ENCODE assay signal across 15 mouse cellular contexts in the genomic region with DNA sequence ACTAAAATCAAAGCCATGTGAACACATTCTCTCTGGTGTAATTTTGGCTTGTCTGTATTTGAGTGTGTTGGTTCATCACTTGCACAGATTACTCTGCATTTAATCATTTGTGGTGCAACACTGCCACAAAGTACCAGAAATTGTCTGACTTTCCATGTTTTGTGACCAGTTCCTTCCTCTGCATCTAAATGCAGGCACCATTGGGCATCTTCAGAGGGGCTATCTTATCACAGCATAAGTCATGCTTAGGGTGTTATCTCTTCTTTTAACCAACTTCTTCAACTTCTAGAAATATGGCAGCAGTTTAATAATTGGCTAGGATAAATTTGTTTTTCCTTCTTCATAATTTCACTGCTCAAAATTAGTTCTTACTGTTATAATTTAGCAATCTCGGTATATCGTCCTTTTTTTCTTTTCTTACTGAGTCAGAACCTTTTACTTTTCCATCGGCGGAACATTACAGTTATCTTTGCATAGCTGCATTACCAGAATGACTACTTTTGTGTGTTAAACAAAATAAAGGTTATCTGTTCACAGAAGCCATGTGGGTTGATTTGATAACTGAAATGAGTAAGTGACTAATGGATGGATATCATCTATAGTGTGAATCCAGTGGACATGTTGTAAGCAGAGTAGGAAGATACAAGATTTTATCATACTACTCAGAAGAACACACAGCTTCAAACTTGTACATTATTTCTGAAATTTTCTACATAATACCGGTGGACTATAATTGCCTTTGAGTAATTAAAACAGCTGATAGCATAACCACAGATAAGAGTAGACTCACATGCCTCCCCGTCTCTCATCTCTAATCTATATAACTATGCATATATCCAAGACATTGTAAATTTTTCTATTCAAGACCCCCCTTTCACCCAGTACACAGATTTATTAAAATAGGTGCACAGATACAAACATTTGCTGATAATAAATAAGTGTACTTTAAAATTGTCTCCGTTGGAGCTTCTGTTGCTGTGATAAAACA.
"Had no signal": no experiment of that assay in that cellular context is flagged by ENCODE, and none has a peak within 500 bp of the region (broad histone marks: within the 10 kb centered on the region; RNA-seq: fewer than 3 reads in every experiment).

No protein-coding gene starts in this region.

- H3K4me3 ChIP-seq: intestine, embryonic 15.5 days; limb, embryonic 13.5 days; midbrain, embryonic 10.5 days; myocyte; neural tube, embryonic 15.5 days; stomach, embryonic 15.5 days had no signal

- H3K4me1 ChIP-seq: intestine, embryonic 15.5 days; limb, embryonic 13.5 days; midbrain, embryonic 10.5 days; neural tube, embryonic 15.5 days; stomach, embryonic 15.5 days had no signal

- H3K27me3 ChIP-seq: intestine, embryonic 15.5 days; limb, embryonic 13.5 days; neural tube, embryonic 15.5 days; stomach, embryonic 15.5 days had no signal

- H3K36me3 ChIP-seq: intestine, embryonic 15.5 days; limb, embryonic 13.5 days; midbrain, embryonic 10.5 days; neural tube, embryonic 15.5 days; stomach, embryonic 15.5 days had no signal

- H3K27ac ChIP-seq: intestine, embryonic 15.5 days; limb, embryonic 13.5 days; midbrain, embryonic 10.5 days; neural tube, embryonic 15.5 days; stomach, embryonic 15.5 days had no signal

- H3K4me2 ChIP-seq: intestine, embryonic 15.5 days; limb, embryonic 13.5 days; neural tube, embryonic 15.5 days; stomach, embryonic 15.5 days had no signal

- ATAC-seq: intestine, embryonic 15.5 days had no signal

- DNase-seq: kidney, adult 18-20 months; kidney, postnatal 36 days; layer of hippocampus, adult 9-11 months; layer of hippocampus, postnatal 36 days; left cerebral cortex, postnatal 4 days; lung, adult 18-20 months; midbrain, embryonic 14.5 days; thymus, adult 2 months; thymus, postnatal 25 days had no signal

- H3K9ac ChIP-seq: intestine, embryonic 15.5 days; limb, embryonic 13.5 days; neural tube, embryonic 15.5 days; stomach, embryonic 15.5 days had no signal

- H3K9me3 ChIP-seq: intestine, embryonic 15.5 days; limb, embryonic 13.5 days; midbrain, embryonic 10.5 days; neural tube, embryonic 15.5 days; stomach, embryonic 15.5 days had no signal
